Mouse (Mus musculus) ovary, postnatal 10 days (tissue): ENCODE data around the gene Orai1.

Experiments used
- DNase-seq: peaks from one replicate; pipeline ENCODE4 v3.0.0; 2022; ENCODE audit warnings: low spot score

Gene Orai1

GRCm38 (mm10) chr5:123068115-123068514 is 53.2 kb downstream of the Orai1 start, which contains the start of gene Tmem120b:
Gene Tmem120b, plus strand, starts transcription at chr5:123068415.
- DNase-seq, result no peak

GRCm38 (mm10) chr5:123068714-123069113 is 53.8 kb downstream of the Orai1 start:
- DNase-seq, result no peak

GRCm38 (mm10) chr5:123075576-123076418 is 60.9 kb downstream of the Orai1 start:
- DNase-seq, result peak; percentile 85

GRCm38 (mm10) chr5:123076419-123077281 is 61.8 kb downstream of the Orai1 start:
- no peak for DNase-seq

- no peak for DNase-seq
Measured at GRCm38 (mm10) chr5:123079568-123079967, 64.7 kb downstream of the Orai1 start.

- DNase-seq, result no peak
Measured at GRCm38 (mm10) chr5:123080041-123080440, 65.2 kb downstream of the Orai1 start.
